Mouse (Mus musculus) heart, postnatal 10 days (tissue): ENCODE measurements around the gene Cpn2. TPM values are rescaled to one million over a fixed set of nuclear protein-coding genes. Genes with fewer than 3 reads are reported as not detected.

Experiments
- DNase-seq, 2 experiments: peaks; one replicate each; pipeline ENCODE4 v3.0.0; 2021
- intact Hi-C: fragments of 180-260 bp; cut with DNase I; formaldehyde crosslinking; loops from one replicate; pipeline ENCODE4 v1.15.1; 2025
- total RNA-seq, 2 experiments: library from RNA; stranded (reverse); gene quantifications; 2 replicates each; pipeline ENCODE4 v1.2.3; 2021

Gene Cpn2
- total RNA-seq = under 1 TPM; 0.30 to 0.67 TPM

DNA sequence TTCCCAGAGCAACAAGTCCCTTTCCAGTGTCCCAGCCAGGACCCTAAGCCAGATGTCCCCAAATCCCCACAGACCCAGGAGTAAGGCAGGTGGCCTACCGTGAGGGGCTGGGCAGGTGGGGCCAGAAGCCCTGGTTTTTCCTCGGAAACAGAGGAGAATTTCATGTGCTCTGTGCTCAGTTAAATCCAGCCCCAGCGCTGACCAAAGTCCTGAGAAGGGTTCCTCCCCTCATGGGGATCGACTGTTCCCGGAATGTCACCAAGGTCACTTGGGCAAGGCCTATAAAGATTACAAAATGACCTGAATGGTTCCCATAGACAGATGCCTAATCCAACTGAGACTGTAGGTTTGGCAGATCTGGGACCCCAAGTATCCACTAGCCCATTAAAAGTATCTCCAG, at the start of gene Cpn2:
Cpn2 (minus strand) TSS at position 141 of the 400 bp plus-strand sequence.
- intact Hi-C loops = no loop called here
- DNase-seq = no peak

DNA sequence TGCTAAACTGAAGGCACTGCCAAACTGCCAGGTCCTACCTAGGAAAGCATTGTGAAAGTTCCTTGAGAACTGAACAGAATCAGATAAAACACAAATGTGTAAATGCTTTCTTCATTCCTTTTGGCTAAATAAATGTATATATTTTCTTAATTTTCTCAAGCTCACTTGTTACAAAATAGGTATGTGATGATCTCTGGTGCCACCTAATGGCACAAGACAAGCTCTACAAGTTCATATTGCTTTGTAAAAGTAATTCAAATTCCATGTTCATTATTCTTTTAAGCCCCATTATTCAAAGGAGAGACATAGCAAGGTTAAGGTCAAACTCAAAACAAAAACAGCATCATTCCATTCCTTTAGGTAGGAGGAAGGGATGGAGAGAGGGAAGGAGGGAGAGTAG, 46.9 kb upstream of the Cpn2 start:
- intact Hi-C loops = loop anchor here (1.0 to 5.0 kb wide), 2 partner anchors 62 to 587 kb away; no protein-coding TSS in a partner anchor
- DNase-seq = peak in 1 of 2 experiments; percentile 40

DNA sequence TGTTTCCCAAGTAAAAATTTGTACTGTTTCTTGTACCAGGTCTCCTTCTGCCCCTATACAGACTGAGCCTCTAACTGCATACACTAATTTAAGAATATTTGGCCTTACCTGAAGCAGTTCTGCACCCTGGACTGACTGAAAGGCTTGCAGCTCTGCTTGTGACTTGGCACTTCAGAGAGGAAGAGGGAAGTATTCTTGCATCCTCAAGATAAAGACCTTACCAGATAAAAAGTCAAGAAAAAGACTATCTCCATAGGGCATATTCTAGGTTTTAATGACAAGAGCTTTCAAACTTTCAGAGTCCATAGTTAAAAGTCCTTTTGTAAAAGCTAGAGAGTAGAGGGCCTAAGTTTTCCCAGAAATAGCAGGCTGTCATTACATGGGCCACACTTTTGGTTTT, 43.3 kb upstream of the Cpn2 start, which contains the start of gene Gp5:
Gp5 (minus strand) TSS at position 133 of the 400 bp plus-strand sequence.
- DNase-seq = no peak
- intact Hi-C loops = loop anchor here (2.0 to 5.0 kb wide), 2 partner anchors 26 to 583 kb away; no protein-coding TSS in a partner anchor

DNA sequence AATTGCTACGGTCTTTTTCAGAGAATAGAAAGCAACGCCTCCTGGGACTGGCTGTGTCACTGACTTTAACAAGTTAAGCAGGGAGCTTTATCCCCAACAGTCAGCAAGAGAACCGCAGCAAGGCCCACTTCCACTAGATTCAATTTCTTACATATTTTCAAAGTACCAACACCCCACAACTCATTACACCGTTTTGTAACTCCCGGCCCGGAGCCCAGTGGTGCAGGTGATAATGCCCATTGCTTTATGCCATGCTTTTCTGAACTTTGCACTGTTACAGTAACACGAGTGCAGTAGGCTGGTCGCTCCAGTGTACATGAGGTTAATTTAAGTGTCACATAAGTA, 42.8 kb upstream of the Cpn2 start:
- intact Hi-C loops = loop anchor here (2.0 to 5.0 kb wide), 2 partner anchors 25 to 583 kb away; no protein-coding TSS in a partner anchor
- DNase-seq = no peak

DNA sequence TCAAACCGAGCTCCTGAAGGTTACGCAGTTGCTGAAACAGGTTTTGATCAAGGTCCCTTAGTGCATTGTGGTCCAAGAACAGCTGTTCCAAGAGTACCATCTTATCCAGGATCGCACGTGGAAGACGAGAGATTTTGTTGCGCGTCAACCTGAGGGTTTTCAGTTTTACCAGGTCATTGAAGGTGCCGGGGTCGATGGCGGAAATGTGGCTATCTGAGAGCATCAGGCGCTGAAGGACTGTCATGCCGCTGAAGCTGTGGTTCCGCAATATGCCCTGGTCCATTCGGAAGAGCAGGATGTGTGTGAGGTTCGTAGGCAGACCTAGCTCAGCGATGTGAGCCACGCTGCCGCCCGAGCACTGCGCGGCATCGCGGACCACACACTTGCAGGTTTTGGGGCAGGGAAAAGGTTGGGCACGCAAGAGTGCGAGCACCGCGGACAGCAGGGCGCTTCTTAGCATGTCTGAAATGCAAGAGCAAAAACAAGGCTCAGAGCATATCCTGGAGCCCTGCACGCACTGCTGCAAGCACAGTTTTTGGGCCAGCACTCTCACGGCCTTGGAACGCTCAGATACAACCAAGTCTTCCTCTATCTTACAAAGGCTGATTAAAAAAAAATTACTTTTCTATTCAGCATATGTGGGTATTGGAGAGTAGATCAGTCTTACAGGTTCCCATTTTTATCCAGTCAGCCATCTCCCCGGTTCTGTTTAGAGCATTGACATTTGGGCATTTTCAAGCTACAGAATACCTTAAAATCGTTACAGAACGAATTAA, 42.3 kb upstream of the Cpn2 start:
- DNase-seq = peak in 1 of 2 experiments; percentile 19
- intact Hi-C loops = loop anchor here (2.0 to 5.0 kb wide), 2 partner anchors 25 to 582 kb away; no protein-coding TSS in a partner anchor

DNA sequence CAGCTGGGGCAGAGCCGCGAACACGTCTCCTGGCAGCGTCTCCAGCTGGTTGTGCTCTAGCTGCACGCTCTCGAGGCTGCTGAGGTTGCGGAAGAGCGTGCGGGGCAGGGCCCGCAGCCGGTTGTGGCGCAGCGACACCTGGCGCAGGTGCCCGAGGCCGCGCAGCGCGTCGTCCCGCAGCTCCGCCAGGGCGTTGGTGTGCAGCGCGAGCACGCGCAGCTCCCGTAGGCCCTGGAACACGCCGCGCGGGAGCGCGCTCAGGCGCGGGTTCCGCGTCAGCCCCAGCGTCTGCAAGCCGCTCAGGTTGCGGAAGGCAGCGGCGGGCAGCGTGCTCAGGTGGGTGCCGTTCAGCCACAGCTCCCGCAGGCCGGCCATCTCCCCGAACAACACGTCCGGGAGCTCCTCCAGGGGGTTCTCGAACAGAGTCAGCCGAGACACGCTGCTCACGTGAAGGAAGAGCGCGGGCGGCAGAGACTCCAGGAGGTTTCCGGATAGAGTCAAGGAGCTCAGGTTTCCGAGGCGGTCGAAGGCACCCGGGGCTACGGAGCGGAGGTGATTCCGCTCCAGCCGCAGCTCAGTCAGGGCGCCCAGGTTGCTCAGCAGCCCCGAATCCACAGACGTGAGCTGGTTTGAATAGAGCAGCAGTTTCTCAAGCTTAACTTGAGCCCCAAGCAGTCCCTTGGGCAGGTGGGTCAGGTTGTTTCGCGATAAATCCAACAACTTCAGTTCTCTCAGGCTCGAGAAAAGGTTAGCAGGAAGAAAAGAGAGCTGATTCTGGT, 41.5 kb upstream of the Cpn2 start:
- intact Hi-C loops = no loop called here
- DNase-seq = peak; percentile 29 to 30

DNA sequence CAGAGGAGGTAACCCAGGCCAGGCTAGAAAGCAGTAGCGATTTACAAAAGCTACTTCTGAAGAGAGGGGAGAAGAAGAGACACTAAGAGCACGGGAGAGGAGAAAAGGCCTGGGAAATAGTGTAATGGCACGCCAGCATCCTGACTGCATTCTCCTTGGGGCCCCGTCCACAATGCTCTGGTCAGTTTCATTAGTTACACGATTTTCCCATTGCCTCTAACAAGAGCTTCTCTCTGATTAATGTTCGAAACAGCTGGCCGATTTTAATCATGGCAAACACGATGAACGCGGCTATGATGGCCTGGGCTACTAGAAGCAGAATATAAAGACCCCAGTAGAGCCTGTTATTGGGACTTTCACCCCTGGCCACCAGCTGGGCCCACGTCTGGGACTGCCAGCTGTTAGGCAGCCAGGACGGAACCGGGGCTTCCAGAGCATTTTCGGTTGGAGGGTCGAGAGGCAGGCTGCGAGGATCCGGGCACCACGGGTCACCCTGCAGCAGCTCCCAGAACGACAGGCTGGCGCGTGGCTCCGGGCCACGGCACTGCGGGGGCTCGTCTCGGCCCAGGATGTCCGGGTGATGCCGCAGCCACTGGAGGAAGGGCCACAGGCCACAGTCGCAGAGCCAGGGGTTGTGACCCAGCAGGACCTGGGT, 40.8 kb upstream of the Cpn2 start:
- intact Hi-C loops = no loop called here
- DNase-seq = no peak

DNA sequence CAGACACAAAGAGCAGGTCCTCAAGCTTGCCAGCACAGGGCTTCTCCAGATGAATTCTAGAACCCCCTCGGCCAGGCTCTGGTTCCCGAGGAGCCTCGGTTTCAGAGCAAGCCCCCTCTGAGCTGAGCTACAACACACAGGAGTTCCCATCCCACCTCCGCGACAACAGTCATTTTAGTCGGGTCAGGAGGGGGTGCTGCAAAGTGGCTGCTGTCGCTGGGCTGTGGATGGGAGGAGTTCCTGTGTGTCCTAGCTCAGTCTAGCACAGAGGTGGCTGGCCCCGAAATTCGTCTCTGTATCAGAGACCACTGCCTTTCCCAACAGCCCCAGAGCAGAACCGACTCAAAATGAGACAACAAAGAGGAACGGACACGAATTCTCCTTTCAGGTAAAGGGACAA, 40.0 kb upstream of the Cpn2 start:
- intact Hi-C loops = no loop called here
- DNase-seq = no peak

DNA sequence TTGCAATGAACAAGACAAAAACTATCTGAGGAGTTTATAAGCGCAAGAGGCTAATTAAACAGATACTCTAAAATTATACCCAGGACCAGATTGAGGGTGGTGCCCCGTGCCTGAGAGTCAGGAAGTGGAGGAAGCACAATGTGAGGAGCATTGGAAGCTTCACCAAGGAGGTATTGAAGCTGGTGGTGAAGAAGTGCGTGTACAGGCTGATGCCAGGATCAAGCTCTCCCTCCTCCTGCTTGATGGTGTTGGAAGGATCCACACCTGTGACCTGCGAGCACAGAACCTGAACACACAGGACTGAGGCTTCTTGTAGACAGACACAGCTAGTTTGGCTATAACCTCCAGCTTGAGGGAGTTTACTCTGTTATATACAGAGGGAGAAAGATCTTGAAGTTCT, 38.8 kb upstream of the Cpn2 start:
- intact Hi-C loops = no loop called here
- DNase-seq = no peak

DNA sequence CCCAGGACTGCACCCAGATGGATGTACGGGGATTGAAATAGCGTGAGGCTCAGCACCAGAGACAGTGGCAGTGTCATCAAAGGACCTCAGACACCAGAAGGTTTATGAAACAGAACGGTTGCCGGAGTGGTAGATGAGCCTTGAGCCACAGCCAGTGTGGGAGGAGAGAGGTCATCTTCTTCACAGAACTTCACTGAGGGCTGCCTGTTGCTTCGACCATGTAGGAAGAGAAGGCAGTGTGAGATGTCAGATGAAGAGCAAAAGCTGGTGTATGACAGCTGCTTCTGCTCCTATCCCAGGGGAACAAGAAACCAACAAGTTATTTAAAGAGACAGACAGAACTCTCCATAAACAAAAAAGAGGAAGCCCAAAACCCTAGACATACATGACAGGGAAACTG, 36.9 kb upstream of the Cpn2 start:
- intact Hi-C loops = no loop called here

DNA sequence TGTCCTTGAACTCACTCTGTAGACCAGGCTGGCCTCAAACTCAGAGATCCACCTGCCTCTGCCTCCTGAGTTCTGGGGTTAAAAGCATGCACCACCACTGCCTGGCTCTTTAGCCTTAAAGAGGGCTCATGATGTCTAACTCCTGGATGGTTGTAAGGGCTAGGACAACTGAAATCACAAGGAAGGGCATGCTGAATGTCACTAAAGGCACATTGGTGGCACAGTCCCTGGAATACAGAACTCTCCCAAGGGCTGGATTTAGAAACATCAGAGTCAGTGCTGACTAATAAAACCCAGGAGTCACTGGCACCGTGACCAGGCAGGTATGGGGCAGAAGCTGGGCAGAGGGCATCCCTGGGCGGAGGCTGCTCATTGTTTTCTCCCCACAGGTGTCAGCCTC, 36.1 kb upstream of the Cpn2 start:
- intact Hi-C loops = no loop called here
- DNase-seq = no peak

More for the DNA sequence above, 36.9 kb upstream of the Cpn2 start:
- no peak for DNase-seq

DNA sequence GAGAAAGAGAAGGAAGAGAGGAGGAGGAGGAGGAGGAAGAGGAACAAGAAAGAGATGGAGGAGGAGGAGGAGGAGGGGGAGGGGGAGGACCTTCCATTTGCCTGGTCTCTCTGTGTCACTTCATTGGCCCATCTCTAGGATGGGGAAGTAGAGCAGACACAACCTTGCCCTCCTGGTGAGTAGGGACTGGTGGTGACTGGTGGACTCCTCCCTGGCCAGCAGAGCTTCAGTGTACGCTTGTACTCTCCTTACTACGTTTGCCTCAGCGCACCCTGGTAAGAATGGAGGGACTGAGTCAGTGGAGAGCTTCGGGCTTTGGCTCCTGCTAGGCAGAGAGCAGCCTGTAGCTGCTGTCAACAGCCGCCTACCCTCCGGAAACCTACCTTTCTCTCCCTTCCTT, 35.4 kb upstream of the Cpn2 start:
- DNase-seq = no peak
- intact Hi-C loops = no loop called here

DNA sequence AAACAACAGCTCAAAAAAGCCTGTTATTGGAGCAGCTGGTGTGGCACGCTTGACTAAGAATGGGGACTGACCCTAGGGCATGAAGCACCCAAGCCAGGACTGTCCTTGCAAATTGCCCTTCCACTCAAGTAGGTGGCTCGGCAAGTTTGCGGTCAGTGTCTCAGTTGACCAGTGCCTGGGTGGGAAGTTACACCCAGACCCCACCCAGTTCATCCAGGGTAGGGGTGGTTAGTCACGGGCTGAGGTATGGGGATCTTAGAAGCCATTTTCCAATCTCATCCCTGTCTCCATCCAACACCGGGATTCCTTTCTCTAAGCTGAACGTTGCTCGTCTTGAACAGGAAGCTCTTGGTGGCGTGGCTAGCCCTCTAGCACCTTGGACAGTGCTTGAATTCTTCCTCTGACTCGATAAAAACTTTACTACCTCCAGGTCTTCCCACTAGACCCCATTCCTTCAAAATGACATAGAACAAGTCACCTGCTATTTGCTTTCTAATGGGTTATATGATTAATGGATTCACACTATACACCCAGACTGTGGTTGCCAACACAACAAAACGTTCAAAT, 32.5 kb upstream of the Cpn2 start:
- DNase-seq = no peak
- intact Hi-C loops = no loop called here

DNA sequence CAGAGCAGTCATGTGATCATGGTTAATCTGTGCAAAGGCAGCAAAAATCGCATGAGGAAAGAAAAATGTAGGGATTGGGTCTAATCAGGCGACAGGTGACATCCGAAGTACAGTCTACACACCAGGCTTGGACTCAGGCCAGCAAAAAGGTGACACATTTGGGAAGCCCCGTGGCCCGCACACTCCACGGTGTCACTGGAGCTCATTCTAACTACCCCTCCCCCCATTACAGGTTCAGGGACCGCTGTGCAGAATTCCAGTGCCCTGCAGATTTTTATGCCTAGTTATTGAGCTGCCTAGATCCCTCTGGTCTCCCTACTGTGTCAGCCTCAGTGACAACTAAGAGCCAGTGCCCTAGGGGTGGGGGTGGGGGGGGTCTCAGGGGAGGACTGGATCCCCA, 30.2 kb upstream of the Cpn2 start:
- DNase-seq = no peak
- intact Hi-C loops = no loop called here

DNA sequence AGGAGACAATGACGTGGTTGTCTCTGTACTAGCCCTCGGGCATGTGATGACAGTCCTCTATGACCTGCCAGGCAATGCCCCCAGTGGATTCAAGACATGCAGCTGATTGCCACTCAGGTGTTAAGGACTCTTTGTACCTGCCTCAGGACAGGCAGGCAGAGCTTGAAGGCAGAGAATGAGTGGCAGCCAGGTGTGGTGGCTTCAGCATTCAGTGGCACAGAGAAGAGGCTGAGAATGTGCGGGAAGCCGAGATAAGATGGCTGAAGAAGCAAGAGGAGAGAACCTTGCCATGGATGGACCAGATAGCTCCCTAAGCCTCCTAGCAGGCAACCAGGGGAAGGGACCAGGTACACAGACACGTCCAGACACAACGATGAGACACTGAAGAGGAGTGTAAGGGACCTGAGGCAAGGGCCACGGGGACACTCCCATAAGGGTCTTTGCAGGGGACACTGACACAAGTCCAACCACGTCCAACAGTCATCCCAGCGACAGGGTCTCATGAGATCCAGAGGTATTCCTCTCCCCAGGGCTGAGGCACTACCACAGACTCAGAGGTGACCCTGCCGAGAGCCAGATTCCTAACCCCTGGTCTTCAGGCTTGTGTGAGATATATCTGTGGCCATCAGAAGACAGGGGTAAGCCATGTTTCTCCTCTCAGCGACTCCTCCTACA, 29.4 kb upstream of the Cpn2 start:
- intact Hi-C loops = no loop called here
- no peak for DNase-seq

DNA sequence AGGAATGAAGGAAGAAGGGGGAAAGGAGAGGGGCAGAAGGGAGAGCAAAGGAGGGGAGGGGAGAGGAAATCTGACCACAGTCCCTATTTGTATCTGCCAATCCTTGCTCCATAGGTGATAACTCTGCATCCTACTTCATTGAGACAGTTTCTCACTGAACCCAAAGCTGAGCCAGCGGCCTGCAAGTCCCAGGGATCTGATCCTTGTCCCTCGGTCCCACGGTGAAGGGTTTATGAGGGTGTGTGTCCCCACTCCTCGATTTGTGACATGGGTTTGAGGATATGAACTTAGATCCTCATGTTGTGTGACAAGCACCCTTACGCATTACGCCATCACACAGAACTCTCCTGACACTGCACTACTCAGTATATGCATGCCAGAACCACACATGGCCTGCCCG, 27.8 kb upstream of the Cpn2 start:
- intact Hi-C loops = no loop called here
- no peak for DNase-seq

DNA sequence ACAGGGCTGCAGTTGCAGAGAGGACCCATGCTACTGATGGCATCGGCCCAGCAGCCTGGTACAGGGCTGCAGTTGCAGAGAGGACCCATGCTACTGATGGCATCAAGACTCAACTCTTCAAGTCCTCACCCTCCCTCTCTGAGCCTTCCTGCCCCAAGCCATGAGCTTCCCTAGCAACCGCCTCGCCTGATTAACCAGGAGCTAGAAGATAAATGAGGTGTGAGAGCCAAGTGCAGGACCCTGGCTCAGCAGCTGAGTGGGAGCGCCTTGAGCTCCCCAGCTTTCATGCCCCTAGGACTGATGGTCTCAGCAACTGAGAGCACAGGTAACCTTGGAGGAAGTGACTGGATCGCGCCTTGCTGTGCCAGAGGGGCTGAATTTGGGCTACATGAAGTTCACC, 23.1 kb upstream of the Cpn2 start:
- intact Hi-C loops = no loop called here
- DNase-seq = no peak

DNA sequence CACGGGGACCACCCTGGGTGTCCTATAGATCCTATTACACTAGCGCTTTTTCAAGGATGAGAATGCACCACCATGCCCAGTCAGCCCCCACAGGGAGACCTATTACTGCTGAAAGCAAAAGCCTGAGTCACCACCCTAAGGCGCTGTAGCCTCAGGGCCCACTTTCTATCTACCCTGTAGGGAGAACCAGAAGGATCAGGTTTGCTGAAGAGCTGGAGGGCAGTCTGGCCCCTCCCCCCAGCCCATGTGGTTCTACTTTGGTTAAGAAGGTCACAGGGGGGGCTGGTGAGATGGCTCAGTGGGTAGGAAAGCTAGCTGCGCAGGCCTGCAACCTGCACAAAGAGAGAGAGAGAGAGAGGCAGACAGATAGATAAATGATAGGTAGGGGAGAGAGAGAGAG, 18.4 kb upstream of the Cpn2 start:
- no peak for DNase-seq
- intact Hi-C loops = loop anchor here (2.0 kb wide), 2 partner anchors 25 to 33 kb away; partner anchors contain the start of gene Gp5

DNA sequence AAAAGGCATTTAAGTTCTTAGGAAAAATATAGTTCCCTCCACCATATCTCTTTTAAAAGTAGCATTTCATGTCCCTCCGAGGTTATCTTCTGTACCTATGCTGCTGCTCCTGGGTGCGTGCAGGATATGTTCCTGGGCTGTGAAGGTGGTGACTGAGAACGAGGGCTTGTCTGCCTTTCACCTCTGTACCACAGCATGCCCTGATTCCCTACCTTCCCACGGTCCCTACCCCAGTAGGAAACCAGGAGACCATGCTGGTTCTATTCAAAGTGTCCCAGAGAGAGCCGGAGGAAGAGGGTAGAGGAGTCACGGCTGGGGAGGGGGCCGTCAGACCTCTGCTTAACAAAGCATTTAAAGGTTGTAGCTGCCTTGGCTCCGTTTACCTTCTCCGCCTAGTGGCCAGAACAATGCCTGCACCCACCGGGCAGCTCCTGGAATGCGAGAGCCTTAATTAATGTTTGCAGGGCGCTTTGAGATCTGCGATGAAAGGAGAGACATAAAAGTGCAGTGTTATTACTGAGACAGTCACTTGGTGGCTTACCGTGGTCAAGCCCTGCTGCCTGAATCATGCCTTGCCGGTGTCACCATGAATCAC, 16.5 kb upstream of the Cpn2 start:
- DNase-seq = peak; percentile 43 to 66
- intact Hi-C loops = loop anchor here (2.0 kb wide), 2 partner anchors 27 to 31 kb away; partner anchors contain the start of gene Gp5
